Mouse (Mus musculus) intestine, postnatal 0 days (tissue): Measurements from ENCODE around the gene Szrd1. TPM values are rescaled to one million over a fixed set of nuclear protein-coding genes. Genes with fewer than 3 reads are reported as not detected.

Source experiments
- ATAC-seq: fragments of 200-750 bp; cut with Nextera tagmentation; 2 replicates; pipeline ENCODE4 v1.8.0; 2017; ENCODE audit warnings: mild to moderate bottlenecking, moderate TSS enrichment, moderate library complexity
- H3K27ac ChIP-seq: fragments of 300-500 bp; sonication (generic); 2 replicates; pipeline ENCODE4 v1.5.1; 2014; ENCODE audit warnings: mild to moderate bottlenecking, low read depth, low read length, moderate library complexity
- H3K27me3 ChIP-seq: fragments of 300-500 bp; sonication (generic); replicated peaks from 2 replicates; pipeline ENCODE4 v1.6.1; 2014; ENCODE audit warnings: low read length, mixed read lengths; ENCODE audit not compliant: control insufficient read depth, insufficient read depth
- H3K36me3 ChIP-seq: fragments of 300-500 bp; sonication (generic); 2 replicates; pipeline ENCODE4 v1.6.1; 2014; ENCODE audit warnings: mild to moderate bottlenecking, moderate library complexity; ENCODE audit not compliant: control insufficient read depth, insufficient read depth
- H3K4me1 ChIP-seq: fragments of 300-500 bp; sonication (generic); replicated peaks from 2 replicates; pipeline ENCODE4 v1.6.1; 2014; ENCODE audit warnings: antibody characterized with exemption, low read length, mixed read lengths; ENCODE audit not compliant: control insufficient read depth, insufficient read depth
- H3K4me2 ChIP-seq: fragments of 300-500 bp; sonication (generic); replicated peaks from 2 replicates; pipeline ENCODE4 v1.6.1; 2014; ENCODE audit warnings: low read depth, mild to moderate bottlenecking, moderate library complexity
- H3K4me3 ChIP-seq: fragments of 300-500 bp; sonication (generic); 2 replicates; pipeline ENCODE4 v1.5.1; 2014; ENCODE audit warnings: low read depth, low read length
- H3K9ac ChIP-seq: fragments of 300-500 bp; sonication (generic); 2 replicates; pipeline ENCODE4 v1.6.1; 2014; ENCODE audit warnings: mild to moderate bottlenecking, low read depth, low read length
- H3K9me3 ChIP-seq: fragments of 300-500 bp; sonication (generic); 2 replicates; pipeline ENCODE4 v1.6.1; 2016; ENCODE audit warnings: mixed run types; ENCODE audit not compliant: control insufficient read depth
- CTCF ChIP-seq: sonication (generic); IDR thresholded peaks from 2 replicates; pipeline ENCODE4 v1.5.1; 2016; ENCODE audit warnings: low read depth, mild to moderate bottlenecking, control low read depth, antibody characterized with exemption, moderate library complexity
- WGBS: fragments of 180-500 bp; shearing (Covaris S2); extraction: QIAGEN DNeasy Blood & Tissue Kit; methylation state at CpG from one replicate; pipeline ENCODE4 v1.1.7; 2014; 5-methylcytosine and 5-hydroxymethylcytosine counted together
- polyA plus RNA-seq: library from polyadenylated mRNA; unstranded; fragments of >200 nt; fragmentation: Nextera tagmentation; extraction: Ambion mirVana; gene quantifications from 2 replicates; pipeline ENCODE4 v1.2.1, GENCODE M21; 2015

Gene Szrd1
- polyA plus RNA-seq, 1 experiment from 2014 or later = 35.0 TPM

DNA sequence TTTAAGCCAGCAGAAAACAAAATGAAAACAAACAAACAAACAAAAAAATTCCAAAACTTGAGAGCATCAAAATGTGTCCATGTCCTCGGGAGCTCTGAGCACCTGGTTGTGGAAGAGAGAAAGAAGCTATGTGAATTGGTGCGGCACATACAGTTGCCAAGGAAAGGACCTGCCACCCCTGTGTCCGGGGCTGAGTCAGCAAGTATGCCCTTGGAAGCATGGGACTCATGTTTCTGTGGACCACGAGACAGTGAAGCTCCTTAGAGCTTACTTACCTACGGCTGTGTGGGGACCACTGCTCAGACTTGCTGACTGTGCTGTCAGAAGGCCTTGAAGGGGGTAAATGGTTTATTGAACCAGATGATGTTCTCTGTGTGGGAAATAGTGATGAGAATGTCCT, 24.2 kb upstream of the Szrd1 start:
- no peak for TF ChIP-seq CTCF
- no peak overlapping the region for H3K9ac ChIP-seq
- peaks cover 6% of the 10 kb centered on the region; the same call in 1 of the 2 replicates for H3K4me1 ChIP-seq
- no peak for ATAC-seq
- 84% methylated on average over 5 of the region's 5 CpGs for WGBS
- H3K4me2 ChIP-seq = no peak overlapping the region
- H3K9me3 ChIP-seq = no peaks in the 10 kb centered on the region
- 0 out of 2 replicates have a peak, but pooled peaks cover 5% of the 10 kb centered on the region for H3K36me3 ChIP-seq
- no peaks in the 10 kb centered on the region for H3K27me3 ChIP-seq
- no peak overlapping the region for H3K4me3 ChIP-seq
- H3K27ac ChIP-seq = no peak overlapping the region

DNA sequence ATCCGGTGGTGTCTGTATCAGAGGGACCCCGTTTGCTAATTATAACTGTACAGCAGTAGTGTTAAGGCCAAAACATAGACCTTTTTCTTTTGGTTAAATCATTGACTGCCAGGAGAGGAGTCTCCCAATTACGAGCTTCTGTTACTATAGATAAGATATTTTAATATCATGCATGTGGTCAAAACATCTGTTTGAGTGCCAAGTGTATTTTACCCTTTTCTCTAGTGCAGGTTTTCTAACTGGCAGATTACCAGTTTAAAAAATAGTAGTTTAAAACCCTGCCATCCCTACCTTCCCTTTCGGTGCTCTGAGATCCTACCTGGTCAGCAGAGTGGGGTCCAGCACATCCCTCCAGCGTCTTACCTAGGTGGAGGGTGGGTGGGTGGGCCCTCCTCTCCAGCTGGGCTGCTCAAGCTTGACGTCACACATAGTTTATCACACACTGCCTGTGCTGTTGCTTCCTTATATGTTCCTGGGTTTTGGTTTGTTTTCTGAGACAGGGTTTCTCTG, 22.2 kb upstream of the Szrd1 start:
- H3K9me3 ChIP-seq = no peaks in the 10 kb centered on the region
- H3K9ac ChIP-seq = no peak overlapping the region
- peaks cover 10% of the 10 kb centered on the region; the same call in 1 of the 2 replicates for H3K4me1 ChIP-seq
- 75% methylated on average over 6 of the region's 6 CpGs for WGBS
- no peak for TF ChIP-seq CTCF
- no peak overlapping the region for H3K27ac ChIP-seq
- H3K27me3 ChIP-seq = no peaks in the 10 kb centered on the region
- no peaks in the 10 kb centered on the region for H3K36me3 ChIP-seq
- H3K4me2 ChIP-seq = no peak overlapping the region
- ATAC-seq = no peak
- H3K4me3 ChIP-seq = no peak overlapping the region

DNA sequence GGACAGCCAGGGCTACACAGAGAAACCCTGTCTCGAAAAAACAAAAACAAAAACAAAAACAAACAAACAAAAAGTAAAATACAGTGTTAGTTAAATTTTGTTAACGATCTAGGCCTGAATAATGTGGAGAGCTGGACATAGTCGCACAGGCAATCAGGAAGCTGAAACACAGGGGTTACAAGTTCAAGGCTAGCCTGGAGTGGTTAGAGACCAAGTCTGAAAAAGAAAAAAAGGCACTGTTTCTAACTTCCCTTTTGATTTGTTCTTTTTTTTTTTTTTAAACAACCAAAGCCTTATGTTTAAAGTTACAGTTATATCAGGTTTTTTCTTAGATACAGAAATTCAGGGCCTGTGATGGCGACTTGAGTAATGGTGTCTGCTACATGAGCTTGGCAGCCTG, 20.6 kb upstream of the Szrd1 start:
- H3K36me3 ChIP-seq = no peaks in the 10 kb centered on the region
- ATAC-seq = no peak
- peaks cover 11% of the 10 kb centered on the region; the same call in 1 of the 2 replicates for H3K4me1 ChIP-seq
- no peaks in the 10 kb centered on the region for H3K27me3 ChIP-seq
- no peak overlapping the region for H3K27ac ChIP-seq
- no peak overlapping the region for H3K9ac ChIP-seq
- WGBS = 67% methylated on average over 4 of the region's 4 CpGs
- no peaks in the 10 kb centered on the region for H3K9me3 ChIP-seq
- no peak for TF ChIP-seq CTCF
- H3K4me2 ChIP-seq = no peak overlapping the region
- no peak overlapping the region for H3K4me3 ChIP-seq

DNA sequence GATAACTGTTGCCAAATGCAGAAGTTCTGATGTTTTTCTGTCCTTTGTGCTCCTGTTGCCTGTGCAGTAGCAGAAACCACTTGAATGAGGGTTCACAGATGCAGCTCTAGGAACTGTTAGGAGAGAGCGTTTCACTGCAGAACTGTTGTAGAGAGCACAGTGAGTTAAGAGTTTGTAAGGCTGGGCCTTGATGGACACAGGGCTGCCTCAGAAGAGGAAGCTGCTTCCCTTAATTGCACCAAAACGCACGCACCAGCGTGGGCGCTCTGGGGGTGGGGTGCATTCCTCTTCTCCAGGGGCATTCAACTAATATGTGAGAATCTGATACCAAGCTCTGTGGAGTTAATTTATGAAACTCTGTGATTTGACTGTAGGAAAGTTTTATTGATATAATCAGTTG, 20.1 kb upstream of the Szrd1 start:
- no peak for TF ChIP-seq CTCF

DNA sequence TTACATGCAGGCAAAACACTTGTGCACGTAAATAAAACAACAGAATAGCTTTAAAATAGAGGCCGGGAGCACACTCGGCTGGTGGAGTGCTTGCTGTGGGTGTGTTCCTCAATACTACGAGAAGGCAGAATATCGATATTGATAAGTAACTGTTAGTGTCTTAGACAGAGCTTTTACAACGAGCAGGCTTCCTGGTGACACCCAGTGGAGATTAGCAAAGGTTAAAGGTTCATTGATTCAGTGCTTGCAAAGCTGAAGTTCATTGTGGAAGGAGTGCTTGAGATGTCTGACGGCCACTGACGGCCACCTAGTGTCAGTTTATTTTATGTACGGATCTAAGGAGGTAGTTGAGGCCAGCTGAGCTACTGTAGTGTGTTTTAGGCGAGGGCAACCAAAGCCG, 19.5 kb upstream of the Szrd1 start:
- Histone ChIP-seq H3K36me3 (no peaks in the 10 kb centered on the region), H3K4me3 (no peak overlapping the region), H3K4me2 (peak overlapping the region; percentile 51), H3K9me3 (no peaks in the 10 kb centered on the region), H3K9ac (no peak overlapping the region), H3K27ac (peak overlapping the region; percentile 82), H3K4me1 (peaks cover 11% of the 10 kb centered on the region; the same call in 1 of the 2 replicates), H3K27me3 (no peaks in the 10 kb centered on the region)
- peak; percentile 80 for ATAC-seq
- WGBS = 23% methylated on average over 11 of the region's 11 CpGs
- TF ChIP-seq CTCF = peak; percentile 66

More for the DNA sequence above, 20.1 kb upstream of the Szrd1 start:
- 0 out of 2 replicates have a peak, but pooled peaks have one; percentile 6 for ATAC-seq
- H3K4me1 ChIP-seq = peaks cover 11% of the 10 kb centered on the region; the same call in 1 of the 2 replicates
- no peaks in the 10 kb centered on the region for H3K36me3 ChIP-seq
- H3K9me3 ChIP-seq = no peaks in the 10 kb centered on the region
- 16% methylated on average over 5 of the region's 5 CpGs for WGBS
- no peaks in the 10 kb centered on the region for H3K27me3 ChIP-seq
- no peak overlapping the region for H3K4me3 ChIP-seq
- H3K4me2 ChIP-seq = peak overlapping the region; percentile 51; the same call in 1 of the 2 replicates
- no peak overlapping the region for H3K9ac ChIP-seq
- H3K27ac ChIP-seq = peak overlapping the region; percentile 73

DNA sequence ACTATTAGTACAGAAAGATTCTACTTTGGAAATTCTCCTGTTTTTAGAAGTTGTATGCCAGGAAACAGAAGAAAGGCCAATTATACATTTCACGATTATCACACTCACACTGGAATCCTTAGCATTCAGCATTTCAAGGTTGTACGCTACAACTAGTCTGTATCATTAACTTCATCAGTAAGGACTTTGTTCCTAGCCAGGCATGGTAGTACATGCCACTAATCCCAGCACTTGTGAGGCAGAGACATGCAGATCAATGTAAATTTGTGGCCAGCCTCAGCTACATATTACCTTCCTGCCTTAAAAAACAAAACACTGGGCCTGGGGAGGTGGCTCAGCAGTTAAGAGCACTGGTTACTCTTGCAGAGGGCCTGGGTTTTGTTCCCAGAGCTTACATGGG, 19.0 kb upstream of the Szrd1 start:
- no peak overlapping the region for H3K4me3 ChIP-seq
- ATAC-seq = peak; percentile 47
- 44% methylated on average over 2 of the region's 2 CpGs for WGBS
- peaks cover 11% of the 10 kb centered on the region; the same call in 1 of the 2 replicates for H3K4me1 ChIP-seq
- H3K9ac ChIP-seq = no peak overlapping the region
- H3K9me3 ChIP-seq = no peaks in the 10 kb centered on the region
- no peak for TF ChIP-seq CTCF
- H3K27me3 ChIP-seq = no peaks in the 10 kb centered on the region
- peak overlapping the region; percentile 51 for H3K4me2 ChIP-seq
- H3K27ac ChIP-seq = peak overlapping the region; percentile 82
- H3K36me3 ChIP-seq = no peaks in the 10 kb centered on the region

DNA sequence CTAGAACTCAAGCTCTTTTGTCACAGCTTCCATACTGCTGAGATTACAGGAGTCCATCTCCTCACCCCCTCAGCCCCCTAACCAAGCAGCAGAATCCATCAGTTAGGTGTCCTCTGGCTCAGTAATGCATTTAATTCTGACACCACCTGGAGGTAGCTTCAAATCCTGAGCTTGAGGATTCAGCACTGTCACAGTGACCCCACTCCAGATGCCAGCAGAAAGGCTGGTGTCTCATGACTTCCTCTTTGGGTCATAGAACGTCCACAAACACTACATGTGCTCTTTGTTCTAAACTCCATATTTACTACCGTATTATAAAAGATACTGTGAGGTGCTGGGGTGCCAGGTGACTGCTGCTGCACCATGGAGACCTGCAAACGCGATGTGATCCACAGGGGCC, 17.9 kb upstream of the Szrd1 start:
- 0 out of 2 replicates have a peak, but pooled peaks have one; percentile 9 for TF ChIP-seq CTCF
- Histone ChIP-seq H3K9me3 (no peaks in the 10 kb centered on the region), H3K4me3 (no peak overlapping the region), H3K27me3 (no peaks in the 10 kb centered on the region), H3K4me1 (peaks cover 11% of the 10 kb centered on the region; the same call in 1 of the 2 replicates), H3K9ac (no peak overlapping the region), H3K27ac (peak overlapping the region; percentile 57), H3K36me3 (no peaks in the 10 kb centered on the region), H3K4me2 (no peak overlapping the region; the same call in 1 of the 2 replicates)
- peak; percentile 39; the same call in 1 of the 2 replicates for ATAC-seq
- WGBS = 36% methylated on average over 4 of the region's 4 CpGs
